Mouse (Mus musculus): ENCODE results near the gene Kctd15. TPM values are rescaled to one million over a fixed set of nuclear protein-coding genes. Genes with fewer than 3 reads are reported as not detected.

The Kctd15 gene
- polyA plus RNA-seq, 1 experiment = 26.7 TPM

GRCm38 (mm10) chr7:34663145-34663544, 6.6 kb upstream of the Kctd15 start:
- Histone ChIP-seq H3K4me3 (ENCODE audit: insufficient read depth, poor library complexity, severe bottlenecking) (no peak overlapping the region), H3K27me3 (ENCODE audit: control insufficient read depth, insufficient read depth, insufficient read length) (peaks cover 66% of the 10 kb centered on the region), H3ac (ENCODE audit: control insufficient read depth, insufficient read length, low read depth) (no peak overlapping the region), H3K36me3 (ENCODE audit: control insufficient read depth, insufficient read depth) (no peaks in the 10 kb centered on the region), H3K79me2 (ENCODE audit: control insufficient read depth, insufficient read depth) (no peaks in the 10 kb centered on the region), H3K79me3 (ENCODE audit: low read depth) (no peaks in the 10 kb centered on the region)
- no peak for TF ChIP-seq CTCF (IDR thresholded peaks at IDR 0.05; ENCODE audit: control insufficient read depth, insufficient read depth, insufficient read length)
- no peak for TF ChIP-seq CEBPB (IDR thresholded peaks at IDR 0.05; ENCODE audit: low read depth)
- TF ChIP-seq MYOD1 (IDR thresholded peaks at IDR 0.05; ENCODE audit: control insufficient read depth, insufficient read length, low read depth) = no peak
- TF ChIP-seq FOSL1 (IDR thresholded peaks at IDR 0.05; ENCODE audit: insufficient read depth, low read length, poor library complexity, severe bottlenecking) = no peak
- TF ChIP-seq MYOG (IDR thresholded peaks at IDR 0.05; ENCODE audit: control insufficient read depth, extremely low read depth, insufficient read length) = no peak
- TF ChIP-seq MAX (IDR thresholded peaks at IDR 0.05) = no peak
- no peak for TF ChIP-seq USF1 (IDR thresholded peaks at IDR 0.05; ENCODE audit: low read depth)

GRCm38 (mm10) chr7:34662227-34662626, 5.7 kb upstream of the Kctd15 start:
- H3K27me3 ChIP-seq (ENCODE audit: control insufficient read depth, insufficient read depth, insufficient read length) = peaks cover 58% of the 10 kb centered on the region
- H3K79me3 ChIP-seq (ENCODE audit: low read depth) = no peaks in the 10 kb centered on the region
- H3ac ChIP-seq (ENCODE audit: control insufficient read depth, insufficient read length, low read depth) = no peak overlapping the region

GRCm38 (mm10) chr7:34659386-34660085, 3.0 kb upstream of the Kctd15 start:
- no peaks in the 10 kb centered on the region for H3K36me3 ChIP-seq (ENCODE audit: control insufficient read depth, insufficient read depth)

More at GRCm38 (mm10) chr7:34662227-34662626, 5.7 kb upstream of the Kctd15 start:
- no peak overlapping the region for H3K4me3 ChIP-seq (ENCODE audit: insufficient read depth, poor library complexity, severe bottlenecking)
- H3K36me3 ChIP-seq (ENCODE audit: control insufficient read depth, insufficient read depth) = no peaks in the 10 kb centered on the region
- no peaks in the 10 kb centered on the region for H3K79me2 ChIP-seq (ENCODE audit: control insufficient read depth, insufficient read depth)
- TF ChIP-seq MAX (IDR thresholded peaks at IDR 0.05) (no peak), MYOG (IDR thresholded peaks at IDR 0.05; ENCODE audit: control insufficient read depth, extremely low read depth, insufficient read length) (no peak), MYOD1 (IDR thresholded peaks at IDR 0.05; ENCODE audit: control insufficient read depth, insufficient read length, low read depth) (no peak), CEBPB (IDR thresholded peaks at IDR 0.05; ENCODE audit: low read depth) (no peak), FOSL1 (IDR thresholded peaks at IDR 0.05; ENCODE audit: insufficient read depth, low read length, poor library complexity, severe bottlenecking) (no peak), USF1 (IDR thresholded peaks at IDR 0.05; ENCODE audit: low read depth) (no peak), CTCF (IDR thresholded peaks at IDR 0.05; ENCODE audit: control insufficient read depth, insufficient read depth, insufficient read length) (no peak)

GRCm38 (mm10) chr7:34655086-34655839, 1.3 kb downstream of the Kctd15 start:
- peaks cover 11% of the 10 kb centered on the region for H3K27me3 ChIP-seq (ENCODE audit: control insufficient read depth, insufficient read depth, insufficient read length)
- no peaks in the 10 kb centered on the region for H3K79me2 ChIP-seq (ENCODE audit: control insufficient read depth, insufficient read depth)
- TF ChIP-seq CTCF (IDR thresholded peaks at IDR 0.05; ENCODE audit: control insufficient read depth, insufficient read depth, insufficient read length) = peak; percentile 82
- no peak for TF ChIP-seq MAX (IDR thresholded peaks at IDR 0.05)
- H3K4me3 ChIP-seq (ENCODE audit: insufficient read depth, poor library complexity, severe bottlenecking) = peak overlapping the region; percentile 34
- no peaks in the 10 kb centered on the region for H3K36me3 ChIP-seq (ENCODE audit: control insufficient read depth, insufficient read depth)
- no peaks in the 10 kb centered on the region for H3K79me3 ChIP-seq (ENCODE audit: low read depth)
- peak overlapping the region; percentile 85 for H3ac ChIP-seq (ENCODE audit: control insufficient read depth, insufficient read length, low read depth)

More at GRCm38 (mm10) chr7:34659386-34660085, 3.0 kb upstream of the Kctd15 start:
- Histone ChIP-seq H3K27me3 (ENCODE audit: control insufficient read depth, insufficient read depth, insufficient read length) (peaks cover 40% of the 10 kb centered on the region), H3K79me3 (ENCODE audit: low read depth) (no peaks in the 10 kb centered on the region), H3K4me3 (ENCODE audit: insufficient read depth, poor library complexity, severe bottlenecking) (no peak overlapping the region), H3K79me2 (ENCODE audit: control insufficient read depth, insufficient read depth) (no peaks in the 10 kb centered on the region), H3ac (ENCODE audit: control insufficient read depth, insufficient read length, low read depth) (no peak overlapping the region)
- TF ChIP-seq FOSL1 (IDR thresholded peaks at IDR 0.05; ENCODE audit: insufficient read depth, low read length, poor library complexity, severe bottlenecking) (no peak), MAX (IDR thresholded peaks at IDR 0.05) (no peak), CTCF (IDR thresholded peaks at IDR 0.05; ENCODE audit: control insufficient read depth, insufficient read depth, insufficient read length) (no peak), USF1 (IDR thresholded peaks at IDR 0.05; ENCODE audit: low read depth) (no peak), MYOD1 (IDR thresholded peaks at IDR 0.05; ENCODE audit: control insufficient read depth, insufficient read length, low read depth) (no peak), MYOG (IDR thresholded peaks at IDR 0.05; ENCODE audit: control insufficient read depth, extremely low read depth, insufficient read length) (no peak), CEBPB (IDR thresholded peaks at IDR 0.05; ENCODE audit: low read depth) (no peak)

GRCm38 (mm10) chr7:34654441-34655085, 2.0 kb downstream of the Kctd15 start:
- Histone ChIP-seq H3K36me3 (ENCODE audit: control insufficient read depth, insufficient read depth) (no peaks in the 10 kb centered on the region), H3ac (ENCODE audit: control insufficient read depth, insufficient read length, low read depth) (peak overlapping the region; percentile 70), H3K27me3 (ENCODE audit: control insufficient read depth, insufficient read depth, insufficient read length) (peaks cover 4% of the 10 kb centered on the region), H3K79me2 (ENCODE audit: control insufficient read depth, insufficient read depth) (no peaks in the 10 kb centered on the region), H3K4me3 (ENCODE audit: insufficient read depth, poor library complexity, severe bottlenecking) (peak overlapping the region; percentile 34), H3K79me3 (ENCODE audit: low read depth) (no peaks in the 10 kb centered on the region)
- no peak for TF ChIP-seq CTCF (IDR thresholded peaks at IDR 0.05; ENCODE audit: control insufficient read depth, insufficient read depth, insufficient read length)
- TF ChIP-seq FOSL1 (IDR thresholded peaks at IDR 0.05; ENCODE audit: insufficient read depth, low read length, poor library complexity, severe bottlenecking) = no peak
- TF ChIP-seq MYOG (IDR thresholded peaks at IDR 0.05; ENCODE audit: control insufficient read depth, extremely low read depth, insufficient read length) = no peak
- TF ChIP-seq MAX (IDR thresholded peaks at IDR 0.05) = no peak
- no peak for TF ChIP-seq USF1 (IDR thresholded peaks at IDR 0.05; ENCODE audit: low read depth)
- TF ChIP-seq CEBPB (IDR thresholded peaks at IDR 0.05; ENCODE audit: low read depth) = no peak
- TF ChIP-seq MYOD1 (IDR thresholded peaks at IDR 0.05; ENCODE audit: control insufficient read depth, insufficient read length, low read depth) = no peak

Measured in C2C12 (cell line).